Mouse (Mus musculus): ENCODE measurements around the gene Mrpl18.
"Not testable (repeated sequence)": the region's sequence is repeated elsewhere in the genome, so short reads cannot be mapped to it uniquely, and the experiment has no call there.

The Mrpl18 gene

GRCm38 (mm10) chr17:12909361-12910280, 6.5 kb downstream of the Mrpl18 start, which contains the start of gene Pnldc1:
Gene Pnldc1 (minus strand): TSS chr17:12910230.
- DNase-seq = no peak

GRCm38 (mm10) chr17:12906436-12906835, 9.7 kb downstream of the Mrpl18 start:
- DNase-seq = no peak

DNA sequence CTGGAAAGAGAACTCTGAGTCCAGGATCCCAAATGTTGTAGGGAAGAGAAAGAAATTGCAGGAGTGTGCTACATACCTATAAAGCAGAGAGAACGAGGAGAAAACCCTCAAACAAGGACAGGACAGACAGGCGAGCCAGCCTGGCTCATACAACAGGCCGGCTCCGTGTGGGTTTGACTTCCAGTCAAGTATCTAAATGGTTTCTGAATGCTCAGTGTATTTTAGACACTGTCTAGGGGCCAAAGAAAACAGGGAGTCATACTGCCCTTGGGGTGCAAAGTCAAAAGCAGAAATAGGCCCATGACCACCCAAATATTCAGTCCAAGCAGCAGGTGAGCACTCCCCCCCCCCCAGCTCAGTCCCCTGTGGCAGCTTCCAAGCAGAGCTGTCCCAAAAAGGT, 10.3 kb downstream of the Mrpl18 start:
- no peak for DNase-seq

GRCm38 (mm10) chr17:12904349-12904748, 11.8 kb downstream of the Mrpl18 start:
- DNase-seq = no peak

GRCm38 (mm10) chr17:12903372-12904333, 12.5 kb downstream of the Mrpl18 start:
- DNase-seq = no peak

- DNase-seq = no peak
Observed at GRCm38 (mm10) chr17:12902291-12902690, 13.9 kb downstream of the Mrpl18 start.

DNA sequence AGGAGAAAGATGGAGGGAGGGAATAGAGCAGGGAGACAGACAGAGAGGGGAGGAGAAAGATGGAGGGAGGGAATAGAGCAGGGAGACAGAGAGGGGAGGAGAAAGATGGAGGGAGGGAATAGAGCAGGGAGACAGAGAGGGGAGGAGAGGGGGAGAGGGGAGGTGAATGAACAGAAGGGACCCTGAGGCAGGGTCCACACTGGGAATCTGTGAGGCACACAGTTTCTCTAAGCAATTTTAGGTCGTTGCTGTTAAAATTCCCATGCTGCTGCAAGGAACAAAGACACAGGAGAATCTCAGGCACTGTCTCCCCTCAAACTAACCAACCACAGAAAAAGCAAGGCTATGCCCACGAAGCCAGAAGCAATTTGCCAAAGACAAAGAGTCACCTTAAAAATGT, 17.5 kb downstream of the Mrpl18 start:
- not testable (repeated sequence) for DNase-seq

- no peak for DNase-seq
Observed at GRCm38 (mm10) chr17:12897674-12898073, 18.5 kb downstream of the Mrpl18 start.

GRCm38 (mm10) chr17:12892033-12892432, 24.1 kb downstream of the Mrpl18 start:
- DNase-seq = no peak

DNA sequence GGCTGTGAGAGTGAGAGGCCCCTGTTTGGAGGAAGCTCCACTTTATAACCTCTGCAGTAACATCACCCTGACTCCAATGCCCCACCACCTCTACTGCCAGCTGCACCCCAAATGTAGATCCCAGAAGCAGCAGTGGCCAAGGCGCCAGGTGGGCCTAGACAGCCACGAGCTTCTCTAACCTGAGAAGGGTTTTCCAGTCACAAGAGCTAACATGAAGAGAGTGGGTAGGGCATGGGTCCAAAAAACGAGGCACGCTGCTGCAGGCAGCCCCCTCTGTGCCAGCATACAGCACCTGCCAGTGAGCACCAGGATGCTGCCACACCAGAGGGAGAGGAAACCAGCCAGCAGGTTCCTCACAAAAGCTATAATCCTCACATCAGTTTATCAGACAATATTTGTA, 25.1 kb downstream of the Mrpl18 start:
- no peak for DNase-seq

- no peak for DNase-seq
Observed at GRCm38 (mm10) chr17:12887021-12887775, 28.9 kb downstream of the Mrpl18 start.

GRCm38 (mm10) chr17:12886620-12887019, 29.5 kb downstream of the Mrpl18 start:
- peak; percentile 58 for DNase-seq

- no peak for DNase-seq
Observed at GRCm38 (mm10) chr17:12881216-12881615, 34.9 kb downstream of the Mrpl18 start.

DNA sequence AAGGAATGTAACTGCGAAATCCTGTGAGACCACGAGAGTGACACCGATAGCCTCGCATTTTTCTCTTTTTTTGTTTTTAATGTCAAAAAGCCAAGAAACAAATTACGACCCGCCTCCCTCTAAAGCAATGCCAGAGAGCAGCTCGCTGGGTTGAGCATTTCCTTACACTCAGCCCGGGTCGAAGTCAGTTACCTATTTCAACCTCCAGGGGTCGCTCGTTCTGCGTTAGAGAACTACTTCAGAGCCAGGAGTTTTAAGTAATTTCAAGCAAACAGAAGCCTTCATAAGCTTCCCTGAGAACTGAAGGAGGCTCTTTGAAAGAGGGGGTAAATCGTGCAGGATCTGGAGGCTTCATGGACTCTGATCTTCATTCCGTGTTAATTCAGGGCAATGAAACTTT, 36.0 kb downstream of the Mrpl18 start:
- peak; percentile 86 for DNase-seq

- no peak for DNase-seq
Observed at GRCm38 (mm10) chr17:12875734-12876133, 40.4 kb downstream of the Mrpl18 start, which contains the start of gene Mrgprh. Gene Mrgprh (plus strand): TSS chr17:12876034.

DNA sequence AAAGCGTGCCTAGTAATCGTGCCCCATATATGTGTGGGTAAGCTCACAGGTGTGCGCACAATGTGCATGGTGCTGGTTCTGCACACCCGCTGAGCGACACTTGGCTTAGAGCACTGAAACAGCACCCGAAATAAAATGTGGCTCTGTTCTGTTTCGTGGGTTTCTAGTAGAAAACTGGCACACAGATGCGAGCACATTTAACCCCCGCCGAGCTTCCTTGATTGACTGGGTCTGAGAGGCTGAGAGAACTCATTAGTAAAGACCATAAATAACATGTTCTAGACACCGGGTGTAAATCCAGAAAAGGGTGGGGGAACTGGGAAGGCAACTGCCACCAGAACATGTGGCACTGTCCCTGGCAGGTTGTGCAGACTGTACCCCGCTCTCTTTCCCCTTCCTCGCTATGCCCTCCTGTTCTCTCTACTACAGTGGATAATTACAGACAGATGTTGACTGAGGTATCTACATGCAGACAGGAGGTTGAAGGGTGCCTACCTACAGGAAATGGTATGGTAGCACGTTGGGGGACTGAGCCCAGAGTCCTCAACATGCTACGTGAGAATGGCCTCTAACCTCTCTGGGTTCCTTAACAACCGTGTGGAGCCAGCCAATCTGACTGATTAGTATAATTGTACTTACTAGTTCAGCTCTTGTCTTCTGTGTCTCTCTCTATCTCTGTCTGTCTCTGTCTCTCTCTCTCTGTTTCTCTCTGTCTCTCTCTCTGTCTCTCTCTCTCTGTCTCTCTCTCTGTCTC, 43.7 kb downstream of the Mrpl18 start:
- peak; percentile 40 for DNase-seq

GRCm38 (mm10) chr17:12868640-12869039, 47.5 kb downstream of the Mrpl18 start:
- no peak for DNase-seq

- no peak for DNase-seq
Observed at GRCm38 (mm10) chr17:12868043-12868442, 48.1 kb downstream of the Mrpl18 start, which contains the start of gene Mas1. Gene Mas1 (minus strand): TSS chr17:12868143.

DNA sequence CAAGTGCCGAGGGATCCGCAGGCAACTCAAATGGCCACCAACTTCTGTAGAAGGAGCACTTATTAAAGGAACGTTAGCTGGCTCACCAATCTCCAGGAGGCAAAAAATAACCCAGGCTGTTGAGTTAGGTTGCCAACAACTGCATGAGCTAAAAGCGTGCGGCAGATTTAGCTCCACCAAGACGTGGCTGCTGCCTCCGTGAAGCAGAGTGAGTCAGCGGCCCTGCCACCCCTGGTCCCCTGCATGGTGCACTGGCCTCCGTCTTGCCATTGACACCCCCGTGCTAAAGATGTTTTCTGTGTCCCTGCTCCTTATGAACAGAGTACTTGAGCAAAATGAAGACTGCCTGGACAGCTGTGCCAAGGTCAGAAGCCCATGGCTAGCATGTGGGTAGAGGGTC, 49.3 kb downstream of the Mrpl18 start:
- no peak for DNase-seq

GRCm38 (mm10) chr17:12865407-12865806, 50.7 kb downstream of the Mrpl18 start:
- DNase-seq = no peak

- DNase-seq = no peak
Observed at GRCm38 (mm10) chr17:12864111-12864510, 52.0 kb downstream of the Mrpl18 start.
